Mouse (Mus musculus): ENCODE data around the gene Olfr323.

Olfr323 gene

DNA sequence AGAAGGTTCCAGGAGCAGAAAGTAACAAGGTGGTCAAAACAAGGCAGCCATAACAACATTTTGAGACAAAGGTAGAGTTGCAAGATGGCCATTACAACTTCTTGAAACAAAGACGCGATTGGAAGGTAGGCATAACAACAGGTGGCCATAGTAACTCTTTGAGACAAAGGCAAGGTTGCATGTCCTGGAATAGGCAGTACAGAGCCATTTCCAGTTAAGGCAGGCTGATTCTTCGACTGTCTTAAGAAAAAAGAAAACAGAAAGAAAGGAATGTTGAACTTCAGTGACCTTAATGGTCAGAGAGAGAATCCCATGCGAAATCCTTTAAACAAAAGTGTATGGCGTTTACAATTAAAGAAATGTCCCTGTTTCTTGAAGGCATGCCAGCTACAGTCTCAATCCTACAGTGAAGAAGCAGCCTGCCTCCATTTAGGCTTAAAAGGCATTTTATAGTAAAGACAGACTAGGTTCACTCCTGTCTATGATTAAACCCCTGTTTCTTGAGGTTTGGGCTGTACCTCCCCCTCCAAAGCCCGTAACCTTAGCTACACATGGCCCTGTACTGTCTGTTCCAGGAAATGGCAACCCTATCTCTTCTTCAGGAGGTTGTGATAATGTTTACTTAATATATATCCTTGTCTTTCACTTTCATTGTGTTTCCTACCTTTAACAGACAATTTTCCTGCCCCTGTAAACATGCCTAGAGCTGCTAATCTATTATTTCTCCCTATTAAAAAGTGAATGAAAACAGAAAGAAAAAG lies 27.3 kb downstream of the Olfr323 start:
- no peak for DNase-seq (ENCODE audit: low spot score)

DNA sequence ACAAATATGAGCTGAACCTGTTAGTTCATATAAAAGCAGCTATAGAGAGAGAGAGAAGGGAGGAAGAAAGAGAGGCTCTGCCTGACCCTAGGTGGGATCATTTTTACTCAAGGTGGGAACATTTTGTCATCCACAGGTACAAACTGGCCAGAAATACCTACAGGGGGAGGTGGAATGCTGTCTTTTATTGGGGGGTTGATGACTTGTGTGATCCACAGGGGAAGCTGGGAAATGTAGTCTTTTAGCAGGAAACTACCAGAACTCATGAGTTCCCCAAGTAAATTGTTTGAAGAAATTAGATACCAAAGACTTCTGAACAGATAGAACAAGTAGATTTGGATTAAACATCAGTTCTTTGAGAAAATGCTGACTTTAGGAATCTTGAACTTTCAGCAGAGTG lies 28.2 kb downstream of the Olfr323 start:
- no peak for DNase-seq (ENCODE audit: low spot score)

DNA sequence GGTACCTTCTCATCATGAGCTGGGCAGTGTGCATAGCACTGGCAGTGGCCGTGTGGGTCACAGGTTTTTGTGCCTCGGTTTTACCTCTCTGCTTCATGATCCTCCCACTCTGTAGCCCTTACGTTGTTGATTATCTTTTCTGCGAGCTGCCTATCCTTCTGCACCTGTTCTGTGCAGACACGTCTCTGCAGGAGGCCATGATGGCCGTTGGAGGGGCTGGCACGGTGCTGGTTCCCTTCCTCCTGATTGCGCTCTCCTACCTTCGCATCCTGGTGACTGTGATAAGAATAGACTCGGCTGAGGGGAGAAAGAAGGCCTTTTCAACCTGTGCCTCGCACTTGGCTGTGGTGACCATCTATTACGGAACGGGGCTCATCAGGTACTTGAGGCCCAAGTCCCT lies 32.5 kb downstream of the Olfr323 start:
- no peak for DNase-seq (ENCODE audit: low spot score)

DNA sequence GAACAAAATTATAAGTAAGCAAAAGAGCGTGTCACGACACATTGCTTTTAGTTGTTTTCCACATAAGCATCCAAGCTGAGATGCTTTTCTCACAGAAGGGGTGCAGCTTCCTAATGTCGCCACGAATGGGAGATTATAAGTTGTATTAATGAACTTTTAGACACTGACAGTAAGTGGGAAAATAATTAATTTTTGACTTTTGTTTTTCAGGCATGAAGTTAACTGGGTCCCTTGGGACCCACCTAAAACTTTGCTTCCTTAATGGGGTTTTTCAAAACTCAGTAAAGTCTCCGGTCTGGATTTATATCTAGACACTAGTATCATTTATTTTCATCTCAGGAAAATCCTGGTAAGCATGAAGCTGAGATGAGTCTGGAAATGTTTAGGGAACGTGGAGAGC lies 35.5 kb downstream of the Olfr323 start, which contains the start of gene Olfr324:
Gene Olfr324, plus strand, starts transcription at position 301 of the 400 bp plus-strand sequence.
- DNase-seq (ENCODE audit: low spot score), result no peak

DNA sequence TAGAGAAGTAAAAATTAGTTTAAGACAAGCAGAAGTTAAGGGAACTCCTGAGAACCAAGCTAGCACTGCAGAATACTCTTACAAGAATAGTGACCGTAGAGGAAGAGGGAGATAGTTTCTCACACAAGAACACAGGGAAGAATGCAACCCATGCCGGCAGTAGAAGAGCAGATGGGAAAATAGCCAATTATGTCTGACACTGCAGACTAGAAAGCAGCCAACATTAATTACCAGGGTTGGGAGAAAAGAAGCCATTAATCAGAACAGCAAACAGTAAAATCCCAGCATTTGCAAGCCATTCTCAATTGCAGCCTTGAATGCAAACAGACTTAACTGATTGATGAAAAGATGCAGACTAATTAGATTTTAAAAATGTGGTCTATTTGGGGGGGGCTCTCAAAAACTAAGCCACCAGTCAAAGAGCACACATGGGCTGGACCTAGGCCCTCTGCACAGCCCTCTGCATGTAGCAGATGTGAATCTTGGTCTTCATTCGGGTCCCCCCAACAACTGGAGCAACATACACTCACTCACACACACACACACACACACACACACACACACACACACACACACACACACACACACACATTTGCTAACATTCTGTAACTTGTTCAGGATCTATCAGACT lies 41.6 kb downstream of the Olfr323 start:
- no peak for DNase-seq (ENCODE audit: low spot score)

DNA sequence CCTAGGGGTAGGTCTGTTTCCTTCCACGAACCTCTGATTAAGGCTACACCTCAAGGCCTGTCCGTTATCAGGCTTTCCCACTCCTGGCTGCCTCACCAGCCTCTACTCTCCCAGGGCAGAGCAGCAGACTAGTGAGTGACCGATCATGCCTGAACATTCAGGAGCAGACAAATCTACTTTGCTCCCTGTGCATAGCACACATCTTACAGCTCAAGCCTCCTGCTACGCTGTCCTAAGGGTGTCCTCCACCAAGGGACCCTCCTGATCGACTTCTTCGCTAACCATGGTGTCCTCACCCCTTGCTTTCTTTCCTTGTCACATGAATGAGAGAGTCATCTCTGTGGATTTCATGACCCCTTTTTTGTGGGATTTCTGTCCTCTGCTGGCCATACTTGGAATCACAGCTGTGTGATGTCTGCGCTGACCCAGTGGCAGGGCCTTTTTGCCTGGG lies 42.4 kb downstream of the Olfr323 start:
- DNase-seq (ENCODE audit: low spot score), result peak; percentile 63

DNA sequence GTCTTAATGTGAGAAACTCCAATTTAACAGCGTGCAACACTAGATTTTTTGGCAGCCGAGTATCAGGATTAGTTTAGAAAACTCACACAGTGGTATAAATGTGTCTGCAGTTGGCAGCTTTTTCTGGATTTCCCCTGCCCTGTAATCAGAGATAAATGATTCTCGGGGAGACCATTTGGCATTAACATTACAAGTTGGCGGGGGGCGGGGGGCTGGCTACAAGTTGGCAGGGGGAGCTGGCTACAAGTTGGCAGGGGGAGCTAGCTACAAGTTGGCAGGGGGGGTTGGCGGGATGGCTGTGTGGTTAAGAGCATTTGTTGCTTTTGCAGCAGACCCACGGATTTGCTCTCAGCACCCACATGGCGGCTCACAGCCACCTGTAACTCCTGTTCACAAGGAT lies 51.7 kb downstream of the Olfr323 start:
- DNase-seq (ENCODE audit: low spot score), result no peak

DNA sequence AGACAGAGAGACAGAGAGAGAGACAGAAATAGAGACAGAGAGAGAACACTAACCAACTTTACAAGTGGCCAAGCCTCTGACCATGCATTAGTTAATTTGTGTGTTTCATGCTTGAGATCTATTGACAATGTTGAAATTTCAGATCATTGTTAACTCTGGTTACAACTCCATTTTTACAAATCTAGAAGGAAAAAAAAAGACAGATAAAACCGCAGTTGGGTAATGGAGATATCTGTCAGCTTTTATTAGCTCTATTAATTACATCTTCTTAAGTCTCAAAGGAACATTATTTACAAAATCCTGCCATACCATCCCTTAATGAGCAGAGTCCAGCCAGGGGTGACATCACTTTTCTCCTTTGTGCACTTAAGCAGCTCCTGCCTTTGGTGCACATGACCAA lies 52.9 kb downstream of the Olfr323 start, which contains the start of gene Olfr325:
Gene Olfr325, plus strand, starts transcription at position 301 of the 400 bp plus-strand sequence.
- no peak for DNase-seq (ENCODE audit: low spot score)
